Comparison of ENCODE assay signal across 10 mouse cellular contexts in genomic region chr8:107254403-107254802, GRCm38 (mm10). TPM values are rescaled to one million over a fixed set of nuclear protein-coding genes. Genes with fewer than 3 reads are reported as not detected.
DNase-seq lines count a peak whose midpoint lies in the region; ATAC-seq and TF ChIP-seq lines count a peak whose summit lies in the region.
"Had no signal": no experiment of that assay in that cellular context is flagged by ENCODE, and none has a peak within 500 bp of the region (broad histone marks: within the 10 kb centered on the region; RNA-seq: fewer than 3 reads in every experiment).

No protein-coding gene starts in this region.

- H3K9ac ChIP-seq in forebrain, embryonic 16.5 days (replicated peaks; ENCODE audit: low read depth, low read length), result no peak overlapping the region
- H3K9ac ChIP-seq: embryonic facial prominence, embryonic 13.5 days had no signal

- peak; percentile 9 for DNase-seq in kidney, adult 18-20 months
- no peak for DNase-seq in kidney, postnatal 10 days
- DNase-seq in adrenal gland, postnatal 14 days, result peak; percentile 48
- peak; percentile 14 to 19 for DNase-seq in heart, postnatal 36 days
- DNase-seq in testis, postnatal 14 days (ENCODE audit: low spot score), result no peak
- DNase-seq in ovary, postnatal 14 days (ENCODE audit: low spot score), result no peak
- DNase-seq: lung, adult 2 months had no signal

- H3K27ac ChIP-seq in forebrain, embryonic 16.5 days (ENCODE audit: low read length), result no peak overlapping the region
- H3K27ac ChIP-seq: embryonic facial prominence, embryonic 13.5 days had no signal

- no peak overlapping the region for H3K4me3 ChIP-seq in C2C12 (ENCODE audit: insufficient read depth, poor library complexity, severe bottlenecking)
- H3K4me3 ChIP-seq in forebrain, embryonic 16.5 days (replicated peaks; ENCODE audit: low read length), result no peak overlapping the region
- H3K4me3 ChIP-seq: embryonic facial prominence, embryonic 13.5 days had no signal

- no peak overlapping the region for H3ac ChIP-seq in C2C12 (ENCODE audit: control insufficient read depth, insufficient read length, low read depth)

- no peaks in the 10 kb centered on the region for H3K79me3 ChIP-seq in C2C12 (ENCODE audit: low read depth)

- no peaks in the 10 kb centered on the region for H3K9me3 ChIP-seq in forebrain, embryonic 16.5 days (ENCODE audit: control insufficient read depth, low read length)
- H3K9me3 ChIP-seq: embryonic facial prominence, embryonic 13.5 days had no signal

- H3K36me3 ChIP-seq in C2C12 (ENCODE audit: control insufficient read depth, insufficient read depth), result no peaks in the 10 kb centered on the region
- H3K36me3 ChIP-seq in forebrain, embryonic 16.5 days (ENCODE audit: control insufficient read depth, insufficient read depth), result no peaks in the 10 kb centered on the region
- H3K36me3 ChIP-seq: embryonic facial prominence, embryonic 13.5 days had no signal

- no peak overlapping the region for H3K4me2 ChIP-seq in forebrain, embryonic 16.5 days (ENCODE audit: low read length)
- H3K4me2 ChIP-seq: embryonic facial prominence, embryonic 13.5 days had no signal

- WGBS in forebrain, embryonic 16.5 days, result 61% methylated on average over 3 of the region's 3 CpGs

- H3K79me2 ChIP-seq in C2C12 (ENCODE audit: control insufficient read depth, insufficient read depth), result no peaks in the 10 kb centered on the region

- no peak for ATAC-seq in forebrain, embryonic 16.5 days

- intact Hi-C loops in heart, postnatal 36 days (cut with DNase I), result loop anchor here (5.0 kb wide), 2 partner anchors 38 to 47 kb away; partner anchors contain the start of gene Nfat5

- TF ChIP-seq CTCF in C2C12 (IDR thresholded peaks at IDR 0.05; ENCODE audit: control insufficient read depth, insufficient read depth, insufficient read length), result no peak

- peaks cover 4% of the 10 kb centered on the region; the same call in 1 of the 2 replicates for H3K4me1 ChIP-seq in forebrain, embryonic 16.5 days (replicated peaks; ENCODE audit: control insufficient read depth, insufficient read depth, low read length)

- H3K27me3 ChIP-seq in C2C12 (ENCODE audit: control insufficient read depth, insufficient read depth, insufficient read length), result no peaks in the 10 kb centered on the region
- no peaks in the 10 kb centered on the region for H3K27me3 ChIP-seq in forebrain, embryonic 16.5 days (replicated peaks; ENCODE audit: control insufficient read depth, insufficient read depth, low read length)
- H3K27me3 ChIP-seq: embryonic facial prominence, embryonic 13.5 days had no signal

TF ChIP-seq in C2C12, 6 proteins besides CTCF, POLR2A, EP300 and RAD21:
- peak; percentile 18 for TF ChIP-seq MAX (IDR thresholded peaks at IDR 0.05)
- TF ChIP-seq MYOD1 (IDR thresholded peaks at IDR 0.05; ENCODE audit: control insufficient read depth, insufficient read length, low read depth), result no peak
- TF ChIP-seq USF1 (IDR thresholded peaks at IDR 0.05; ENCODE audit: low read depth), result no peak

RNA-seq across cellular contexts. Expression of gene Nfat5, which starts 38.9 kb away (rescaled TPM):
- 13.6 TPM for polyA plus RNA-seq in C2C12 (2012; fragmentation: generic; extraction: Trizol)
- 108 and 110 TPM in 2 replicates for total RNA-seq in adrenal gland, postnatal 14 days (2021)
- 10 to 100 TPM; 26.4 to 29.3 TPM for total RNA-seq in heart, postnatal 36 days (2021)
- 8.5 and 11.8 TPM in 2 replicates for polyA plus RNA-seq in forebrain, embryonic 16.5 days (2015; fragmentation: Nextera tagmentation; extraction: Ambion mirVana)

Comparison
In these comparisons a context has a peak if more than half of its experiments do, and no peak if none do; other contexts are left out.
1. DNase-seq: peak in kidney, adult 18-20 months (single experiment), adrenal gland, postnatal 14 days (single experiment) and heart, postnatal 36 days (2 of 2); none in kidney, postnatal 10 days (single experiment), testis, postnatal 14 days (single experiment) and ovary, postnatal 14 days (single experiment).